Mouse (Mus musculus) lung, embryonic 14.5 days (tissue): Measurements from ENCODE around the gene Terf2. TPM values are rescaled to one million over a fixed set of nuclear protein-coding genes. Genes with fewer than 3 reads are reported as not detected.

Experiments used
- ATAC-seq: fragments of 200-750 bp; cut with Nextera tagmentation; 2 replicates; pipeline ENCODE4 v1.8.0; 2017; ENCODE audit warnings: mild to moderate bottlenecking, moderate TSS enrichment, moderate library complexity; ENCODE audit not compliant: insufficient read depth
- DNase-seq: peaks from one replicate; pipeline ENCODE4 v3.0.0-alpha.2; 2015
- H3K27ac ChIP-seq: fragments of 300-500 bp; sonication (generic); 2 replicates; pipeline ENCODE4 v1.5.1; 2014; ENCODE audit warnings: low read depth, mild to moderate bottlenecking, moderate library complexity
- H3K27me3 ChIP-seq: fragments of 300-500 bp; sonication (generic); 2 replicates; pipeline ENCODE4 v1.6.1; 2014; ENCODE audit warnings: low read length, control low read depth; ENCODE audit not compliant: insufficient read depth
- H3K36me3 ChIP-seq: fragments of 300-500 bp; sonication (generic); 2 replicates; pipeline ENCODE4 v1.6.1; 2014; ENCODE audit warnings: control low read depth; ENCODE audit not compliant: insufficient read depth
- H3K4me1 ChIP-seq: fragments of 300-500 bp; sonication (generic); 2 replicates; pipeline ENCODE4 v1.6.1; 2014; ENCODE audit warnings: antibody characterized with exemption, control low read depth; ENCODE audit not compliant: insufficient read depth
- H3K4me2 ChIP-seq: fragments of 300-500 bp; sonication (generic); 2 replicates; pipeline ENCODE4 v1.6.1; 2014; ENCODE audit warnings: mild to moderate bottlenecking
- H3K4me3 ChIP-seq: fragments of 300-500 bp; sonication (generic); 2 replicates; pipeline ENCODE4 v1.5.1; 2014; ENCODE audit warnings: low read depth, low read length
- H3K9ac ChIP-seq: fragments of 300-500 bp; sonication (generic); 2 replicates; pipeline ENCODE4 v1.6.1; 2014
- H3K9me3 ChIP-seq: fragments of 300-500 bp; sonication (generic); 2 replicates; pipeline ENCODE4 v1.6.1; 2016; ENCODE audit warnings: low read depth, low read length, control low read depth
- CTCF ChIP-seq: IDR thresholded peaks from 2 replicates; pipeline ENCODE4 v1.5.1; 2016; ENCODE audit warnings: antibody characterized with exemption, low read depth
- WGBS: fragments of 180-500 bp; shearing (Covaris S2); extraction: QIAGEN DNeasy Blood & Tissue Kit; methylation state at CpG from one replicate; pipeline ENCODE4 v1.1.7; 2014; 5-methylcytosine and 5-hydroxymethylcytosine counted together
- polyA plus RNA-seq: library from polyadenylated mRNA; unstranded; fragments of >200 nt; fragmentation: Nextera tagmentation; extraction: Ambion mirVana; gene quantifications from 2 replicates; pipeline ENCODE4 v1.2.1, GENCODE M21; 2014

Terf2 gene
- polyA plus RNA-seq, 1 experiment from 2014 or later = 14.7 TPM

GRCm38 (mm10) chr8:107104547-107104946 is 8.2 kb upstream of the Terf2 start:
- H3K27me3 ChIP-seq = no peaks in the 10 kb centered on the region
- 7% methylated on average over 4 of the region's 4 CpGs for WGBS
- H3K27ac ChIP-seq = no peak overlapping the region
- no peaks in the 10 kb centered on the region for H3K36me3 ChIP-seq
- ATAC-seq (no peak), DNase-seq (peak; percentile 89)
- peaks cover 4% of the 10 kb centered on the region; the same call in 1 of the 2 replicates for H3K4me1 ChIP-seq
- H3K4me2 ChIP-seq = no peak overlapping the region
- H3K4me3 ChIP-seq = no peak overlapping the region
- H3K9me3 ChIP-seq = no peaks in the 10 kb centered on the region
- TF ChIP-seq CTCF = peak; percentile 90
- no peak overlapping the region for H3K9ac ChIP-seq

GRCm38 (mm10) chr8:107100635-107101034 is 4.3 kb upstream of the Terf2 start:
- Histone ChIP-seq H3K4me2 (no peak overlapping the region), H3K4me3 (no peak overlapping the region), H3K9ac (no peak overlapping the region), H3K36me3 (no peaks in the 10 kb centered on the region), H3K9me3 (no peaks in the 10 kb centered on the region), H3K27ac (no peak overlapping the region), H3K4me1 (no peaks in the 10 kb centered on the region), H3K27me3 (no peaks in the 10 kb centered on the region)
- no peak for TF ChIP-seq CTCF
- DNase-seq (no peak), ATAC-seq (no peak)
- whole genome bisulfite sequencing = 83% methylated on average over 2 of the region's 2 CpGs

GRCm38 (mm10) chr8:107095717-107096365 is 506 bp downstream of the Terf2 start:
- peak overlapping the region; percentile 75 for H3K4me2 ChIP-seq
- no peaks in the 10 kb centered on the region for H3K27me3 ChIP-seq
- no peaks in the 10 kb centered on the region for H3K9me3 ChIP-seq
- peak overlapping the region; percentile 91 for H3K9ac ChIP-seq
- peak overlapping the region; percentile 81 for H3K4me3 ChIP-seq
- TF ChIP-seq CTCF = no peak
- peaks cover 35% of the 10 kb centered on the region for H3K36me3 ChIP-seq
- peaks cover 3% of the 10 kb centered on the region; the same call in 1 of the 2 replicates for H3K4me1 ChIP-seq
- peak overlapping the region; percentile 94 for H3K27ac ChIP-seq
- peak; percentile 81 for ATAC-seq
- DNase-seq = peak; percentile 68
- 1% methylated on average over 53 of the region's 53 CpGs for WGBS

GRCm38 (mm10) chr8:107090531-107090930 is 5.8 kb downstream of the Terf2 start:
- H3K36me3 ChIP-seq = peaks cover 70% of the 10 kb centered on the region
- DNase-seq (no peak), ATAC-seq (no peak)
- TF ChIP-seq CTCF = no peak
- peaks cover 3% of the 10 kb centered on the region; the same call in 1 of the 2 replicates for H3K4me1 ChIP-seq
- no peaks in the 10 kb centered on the region for H3K27me3 ChIP-seq
- H3K4me2 ChIP-seq = no peak overlapping the region
- WGBS = 94% methylated on average over 7 of the region's 7 CpGs
- H3K4me3 ChIP-seq = no peak overlapping the region
- H3K9me3 ChIP-seq = no peaks in the 10 kb centered on the region
- no peak overlapping the region for H3K27ac ChIP-seq
- no peak overlapping the region for H3K9ac ChIP-seq

GRCm38 (mm10) chr8:107088526-107089063 is 7.8 kb downstream of the Terf2 start:
- Histone ChIP-seq H3K9ac (no peak overlapping the region), H3K4me3 (no peak overlapping the region), H3K27ac (no peak overlapping the region), H3K4me1 (no peaks in the 10 kb centered on the region), H3K27me3 (no peaks in the 10 kb centered on the region), H3K4me2 (no peak overlapping the region), H3K36me3 (peaks cover 71% of the 10 kb centered on the region), H3K9me3 (no peaks in the 10 kb centered on the region)
- DNase-seq (no peak), ATAC-seq (no peak)
- WGBS = 94% methylated on average over 5 of the region's 5 CpGs
- TF ChIP-seq CTCF = no peak

- no peak for DNase-seq
- ATAC-seq = no peak
- H3K27ac ChIP-seq = no peak overlapping the region
- no peak overlapping the region for H3K4me3 ChIP-seq
- no peak for TF ChIP-seq CTCF
- H3K36me3 ChIP-seq = peaks cover 73% of the 10 kb centered on the region
- H3K4me1 ChIP-seq = no peaks in the 10 kb centered on the region
- H3K9me3 ChIP-seq = no peaks in the 10 kb centered on the region
- H3K9ac ChIP-seq = no peak overlapping the region
- 98% methylated on average over 5 of the region's 5 CpGs for WGBS
- H3K4me2 ChIP-seq = no peak overlapping the region
- H3K27me3 ChIP-seq = no peaks in the 10 kb centered on the region
Measured at GRCm38 (mm10) chr8:107086018-107086417, 10.3 kb downstream of the Terf2 start.

- no peak for ATAC-seq
- Histone ChIP-seq H3K27me3 (no peaks in the 10 kb centered on the region), H3K27ac (no peak overlapping the region), H3K36me3 (peaks cover 73% of the 10 kb centered on the region), H3K9me3 (no peaks in the 10 kb centered on the region), H3K9ac (no peak overlapping the region), H3K4me3 (no peak overlapping the region), H3K4me1 (no peaks in the 10 kb centered on the region), H3K4me2 (no peak overlapping the region)
- DNase-seq = peak; percentile 20
- WGBS = 96% methylated on average over 17 of the region's 17 CpGs
- peak; percentile 45 for TF ChIP-seq CTCF
Measured at GRCm38 (mm10) chr8:107085358-107085757, 11.0 kb downstream of the Terf2 start.
